Mouse (Mus musculus) ES-Bruce4 (cell line): ENCODE data around the gene Ret. TPM values are rescaled to one million over a fixed set of nuclear protein-coding genes. Genes with fewer than 3 reads are reported as not detected.
A peak's percentile ranks its signal among the peaks of the same experiment; 100 is the strongest.

Experiments
- H3K27ac ChIP-seq: 2 replicates; pipeline ENCODE4 v1.5.1; 2012; ENCODE audit warnings: low read length, inconsistent platforms; ENCODE audit not compliant: insufficient read depth
- H3K27me3 ChIP-seq: 2 replicates; pipeline ENCODE4 v1.6.1; 2012; ENCODE audit warnings: mild to moderate bottlenecking, low read length, inconsistent platforms; ENCODE audit not compliant: control insufficient read depth, poor library complexity, insufficient read depth, severe bottlenecking
- H3K36me3 ChIP-seq: 2 replicates; pipeline ENCODE4 v1.6.1; 2012; ENCODE audit warnings: inconsistent platforms, mild to moderate bottlenecking, low read length, moderate library complexity; ENCODE audit not compliant: control insufficient read depth, poor library complexity, insufficient read depth, severe bottlenecking
- H3K4me1 ChIP-seq: one replicate; pipeline ENCODE4 v1.8.1; 2011; ENCODE audit warnings: low read length; ENCODE audit not compliant: control insufficient read depth, insufficient read depth
- H3K4me3 ChIP-seq: 2 replicates; pipeline ENCODE4 v1.5.1; 2011; ENCODE audit warnings: low read depth, mild to moderate bottlenecking, low read length
- H3K9ac ChIP-seq: 2 replicates; pipeline ENCODE4 v1.6.1; 2012; ENCODE audit warnings: low read depth, mild to moderate bottlenecking, inconsistent platforms; ENCODE audit not compliant: poor library complexity, severe bottlenecking
- H3K9me3 ChIP-seq: replicated peaks from 2 replicates; pipeline ENCODE4 v1.6.1; 2012; ENCODE audit warnings: mild to moderate bottlenecking, low read length, inconsistent platforms; ENCODE audit not compliant: control insufficient read depth, poor library complexity, insufficient read depth, severe bottlenecking
- CTCF ChIP-seq: IDR thresholded peaks from one replicate; pipeline ENCODE4 v1.8.1; 2011; ENCODE audit warnings: low read depth, low read length
- EP300 ChIP-seq: IDR thresholded peaks from 2 replicates; pipeline ENCODE4 v1.6.1; 2011; ENCODE audit warnings: low read depth, low read length; ENCODE audit not compliant: insufficient read depth
- POLR2A ChIP-seq: IDR thresholded peaks from one replicate; pipeline ENCODE4 v1.8.1; 2011; ENCODE audit warnings: low read length; ENCODE audit not compliant: insufficient read depth
- polyA plus RNA-seq: library from polyadenylated mRNA; stranded (reverse); fragments of >200 nt; gene quantifications from 2 replicates; pipeline ENCODE4 v1.2.4, GENCODE M21; 2011; ENCODE audit warnings: low read depth; ENCODE audit not compliant: missing spikeins, insufficient read depth, insufficient read length

The Ret gene
- polyA plus RNA-seq, 1 experiment, result 0.81 TPM

GRCm38 (mm10) chr6:118186620-118187284, 10.8 kb downstream of the Ret start:
- H3K27me3 ChIP-seq, result no peaks in the 10 kb centered on the region
- TF ChIP-seq POLR2A (no peak), EP300 (no peak)
- no peak overlapping the region for H3K9ac ChIP-seq
- no peak overlapping the region for H3K27ac ChIP-seq
- no peak overlapping the region for H3K4me3 ChIP-seq
- H3K36me3 ChIP-seq, result no peaks in the 10 kb centered on the region
- H3K9me3 ChIP-seq, result no peaks in the 10 kb centered on the region
- H3K4me1 ChIP-seq, result no peaks in the 10 kb centered on the region

- TF ChIP-seq POLR2A (no peak), EP300 (no peak), CTCF (no peak)
- Histone ChIP-seq H3K36me3 (no peaks in the 10 kb centered on the region), H3K9ac (no peak overlapping the region), H3K27me3 (no peaks in the 10 kb centered on the region), H3K4me3 (no peak overlapping the region), H3K9me3 (no peaks in the 10 kb centered on the region), H3K4me1 (no peaks in the 10 kb centered on the region), H3K27ac (no peak overlapping the region)
Observed at GRCm38 (mm10) chr6:118184126-118184525, 13.4 kb downstream of the Ret start.

- H3K4me1 ChIP-seq, result no peaks in the 10 kb centered on the region
- H3K9ac ChIP-seq, result no peak overlapping the region
- TF ChIP-seq POLR2A, result no peak
- TF ChIP-seq CTCF, result no peak
- TF ChIP-seq EP300, result no peak
- no peaks in the 10 kb centered on the region for H3K9me3 ChIP-seq
- H3K27me3 ChIP-seq, result no peaks in the 10 kb centered on the region
- H3K36me3 ChIP-seq, result no peaks in the 10 kb centered on the region
- H3K27ac ChIP-seq, result no peak overlapping the region
- no peak overlapping the region for H3K4me3 ChIP-seq
Observed at GRCm38 (mm10) chr6:118180085-118180423, 17.5 kb downstream of the Ret start.

- peak; percentile 96 for TF ChIP-seq CTCF
- TF ChIP-seq POLR2A, result no peak
- no peak overlapping the region for H3K9ac ChIP-seq
- H3K36me3 ChIP-seq, result no peaks in the 10 kb centered on the region
- H3K27me3 ChIP-seq, result no peaks in the 10 kb centered on the region
- H3K4me1 ChIP-seq, result no peaks in the 10 kb centered on the region
- H3K9me3 ChIP-seq, result no peaks in the 10 kb centered on the region
- H3K27ac ChIP-seq, result no peak overlapping the region
- no peak overlapping the region for H3K4me3 ChIP-seq
Observed at GRCm38 (mm10) chr6:118179316-118180084, 18.0 kb downstream of the Ret start.

- H3K9ac ChIP-seq, result no peak overlapping the region
- no peak for TF ChIP-seq POLR2A
- no peak for TF ChIP-seq EP300
- TF ChIP-seq CTCF, result no peak
- no peaks in the 10 kb centered on the region for H3K27me3 ChIP-seq
- no peaks in the 10 kb centered on the region for H3K36me3 ChIP-seq
- H3K4me1 ChIP-seq, result no peaks in the 10 kb centered on the region
- no peak overlapping the region for H3K27ac ChIP-seq
- H3K9me3 ChIP-seq, result no peaks in the 10 kb centered on the region
- no peak overlapping the region for H3K4me3 ChIP-seq
Observed at GRCm38 (mm10) chr6:118173975-118174328, 23.6 kb downstream of the Ret start.

GRCm38 (mm10) chr6:118173251-118173974, 24.1 kb downstream of the Ret start:
- Histone ChIP-seq H3K27me3 (no peaks in the 10 kb centered on the region), H3K27ac (no peak overlapping the region), H3K9me3 (no peaks in the 10 kb centered on the region), H3K4me1 (no peaks in the 10 kb centered on the region), H3K4me3 (no peak overlapping the region), H3K36me3 (no peaks in the 10 kb centered on the region), H3K9ac (no peak overlapping the region)
- TF ChIP-seq POLR2A, result no peak
- no peak for TF ChIP-seq EP300
- TF ChIP-seq CTCF, result no peak
